Mouse (Mus musculus) erythroblast, embryonic 14.5 days (primary cell): ENCODE data around the gene Mrps31. TPM values are rescaled to one million over a fixed set of nuclear protein-coding genes. Genes with fewer than 3 reads are reported as not detected.

Experiments
- H3K27me3 ChIP-seq: 2 replicates; pipeline ENCODE4 v1.6.1; 2012; ENCODE audit warnings: inconsistent platforms; ENCODE audit not compliant: control insufficient read depth
- H3K36me3 ChIP-seq: 2 replicates; pipeline ENCODE4 v1.6.1; 2012; ENCODE audit warnings: mild to moderate bottlenecking, inconsistent platforms; ENCODE audit not compliant: control insufficient read depth
- H3K4me1 ChIP-seq: 2 replicates; pipeline ENCODE4 v1.6.1; 2012; ENCODE audit warnings: inconsistent platforms; ENCODE audit not compliant: control insufficient read depth
- H3K4me3 ChIP-seq: replicated peaks from 2 replicates; pipeline ENCODE3; 2012; ENCODE audit warnings: moderate library complexity, mild to moderate bottlenecking, inconsistent platforms
- H3K9me3 ChIP-seq: 2 replicates; pipeline ENCODE4 v1.6.1; 2012; ENCODE audit warnings: low read length, inconsistent platforms, mixed read lengths; ENCODE audit not compliant: control insufficient read depth
- GATA1 ChIP-seq: IDR thresholded peaks from 2 replicates; pipeline ENCODE4 v1.6.1; 2012; ENCODE audit warnings: low read length, inconsistent platforms, mixed read lengths
- TAL1 ChIP-seq: IDR thresholded peaks from 3 replicates; pipeline ENCODE4 v1.6.1; 2012; ENCODE audit warnings: low read length, inconsistent platforms, mixed read lengths
- polyA plus RNA-seq: library from polyadenylated mRNA; stranded (reverse); fragments of >175 nt; gene quantifications from 2 replicates; pipeline ENCODE4 v1.2.3, GENCODE M21; 2012

Mrps31 gene
- polyA plus RNA-seq, 1 experiment, result 0.11 TPM

- TF ChIP-seq TAL1, result no peak
These were observed 15.9 kb upstream of the Mrps31 start for GRCm38 (mm10) chr8:22395256-22395655.

GRCm38 (mm10) chr8:22397811-22398141 is 13.4 kb upstream of the Mrps31 start:
- peak overlapping the region; percentile 68 for H3K4me3 ChIP-seq
- H3K4me1 ChIP-seq, result peaks cover 29% of the 10 kb centered on the region
- H3K9me3 ChIP-seq, result no peaks in the 10 kb centered on the region
- peaks cover 6% of the 10 kb centered on the region for H3K27me3 ChIP-seq
- TF ChIP-seq GATA1 (no peak), TAL1 (no peak)
- H3K36me3 ChIP-seq, result no peaks in the 10 kb centered on the region; the same call in 1 of the 2 replicates

More at GRCm38 (mm10) chr8:22395256-22395655, 15.9 kb upstream of the Mrps31 start:
- Histone ChIP-seq H3K36me3 (peaks cover 3% of the 10 kb centered on the region), H3K4me1 (peaks cover 29% of the 10 kb centered on the region), H3K4me3 (no peak overlapping the region), H3K27me3 (peaks cover 6% of the 10 kb centered on the region), H3K9me3 (no peaks in the 10 kb centered on the region)

- no peaks in the 10 kb centered on the region for H3K9me3 ChIP-seq
- peak within 1 kb of the TSS; percentile 68 for H3K4me3 ChIP-seq
- TF ChIP-seq GATA1 (no peak), TAL1 (no peak)
- H3K4me1 ChIP-seq, result peaks cover 29% of the 10 kb centered on the region
- peaks cover 6% of the 10 kb centered on the region for H3K27me3 ChIP-seq
- no peaks in the 10 kb centered on the region; the same call in 1 of the 2 replicates for H3K36me3 ChIP-seq
These were observed 12.8 kb upstream of the Mrps31 start, which contains the start of gene Slc25a15 for GRCm38 (mm10) chr8:22398142-22398951. Slc25a15 (minus strand) TSS chr8:22398597.

- no peaks in the 10 kb centered on the region for H3K9me3 ChIP-seq
- H3K4me1 ChIP-seq, result peaks cover 26% of the 10 kb centered on the region
- peaks cover 6% of the 10 kb centered on the region for H3K27me3 ChIP-seq
- no peaks in the 10 kb centered on the region; the same call in 1 of the 2 replicates for H3K36me3 ChIP-seq
- H3K4me3 ChIP-seq, result peak overlapping the region; percentile 68
- no peak for TF ChIP-seq GATA1
- TF ChIP-seq TAL1, result no peak
These were observed 11.8 kb upstream of the Mrps31 start for GRCm38 (mm10) chr8:22399285-22399880.

- no peaks in the 10 kb centered on the region for H3K9me3 ChIP-seq
- peaks cover 20% of the 10 kb centered on the region for H3K4me1 ChIP-seq
- peaks cover 6% of the 10 kb centered on the region for H3K27me3 ChIP-seq
- no peak for TF ChIP-seq GATA1
- TF ChIP-seq TAL1, result no peak
- no peak overlapping the region for H3K4me3 ChIP-seq
- H3K36me3 ChIP-seq, result no peaks in the 10 kb centered on the region
These were observed 10.6 kb upstream of the Mrps31 start for GRCm38 (mm10) chr8:22400593-22400992.

GRCm38 (mm10) chr8:22403235-22403634 is 7.9 kb upstream of the Mrps31 start:
- Histone ChIP-seq H3K36me3 (no peaks in the 10 kb centered on the region), H3K9me3 (no peaks in the 10 kb centered on the region), H3K4me3 (no peak overlapping the region), H3K4me1 (peaks cover 13% of the 10 kb centered on the region), H3K27me3 (peaks cover 6% of the 10 kb centered on the region)
- TF ChIP-seq TAL1 (no peak), GATA1 (no peak)

GRCm38 (mm10) chr8:22405733-22406132 is 5.4 kb upstream of the Mrps31 start:
- TF ChIP-seq GATA1, result no peak
- TF ChIP-seq TAL1, result no peak
- no peak overlapping the region for H3K4me3 ChIP-seq
- H3K36me3 ChIP-seq, result no peaks in the 10 kb centered on the region
- no peaks in the 10 kb centered on the region for H3K9me3 ChIP-seq
- peaks cover 5% of the 10 kb centered on the region for H3K4me1 ChIP-seq
- H3K27me3 ChIP-seq, result peaks cover 6% of the 10 kb centered on the region

- Histone ChIP-seq H3K4me1 (peaks cover 32% of the 10 kb centered on the region), H3K27me3 (peaks cover 4% of the 10 kb centered on the region), H3K4me3 (peak overlapping the region; percentile 77), H3K9me3 (no peaks in the 10 kb centered on the region), H3K36me3 (peaks cover 6% of the 10 kb centered on the region)
- TF ChIP-seq GATA1 (no peak), TAL1 (no peak)
These were observed 376 bp upstream of the Mrps31 start for GRCm38 (mm10) chr8:22410688-22411281.

- TF ChIP-seq TAL1, result no peak
- no peak; the same call in 1 of the 2 replicates for TF ChIP-seq GATA1
- Histone ChIP-seq H3K27me3 (peaks cover 2% of the 10 kb centered on the region; the same call in 1 of the 2 replicates), H3K9me3 (no peaks in the 10 kb centered on the region), H3K4me3 (peak overlapping the region; percentile 77), H3K36me3 (peaks cover 16% of the 10 kb centered on the region), H3K4me1 (peaks cover 32% of the 10 kb centered on the region)
These were observed 810 bp downstream of the Mrps31 start for GRCm38 (mm10) chr8:22411971-22412370.

Other genes starting within 250 kb of the Mrps31 start
- gene Nek3, start 244.9 kb upstream of the Mrps31 start, polyA plus RNA-seq, result 0.05 and 0.11 TPM in 2 replicates
- 1.2 and 1.4 TPM in 2 replicates for gene Ckap2, start 225.5 kb upstream of the Mrps31 start, polyA plus RNA-seq
- 0.13 and 0.15 TPM in 2 replicates for gene Vps36, start 218.6 kb upstream of the Mrps31 start, polyA plus RNA-seq
- not detected in 2 replicates for gene Thsd1, start 184.0 kb upstream of the Mrps31 start, polyA plus RNA-seq
- not detected in 2 replicates for gene Tpte, start 127.9 kb upstream of the Mrps31 start, polyA plus RNA-seq
- gene Slc25a15, start 12.8 kb upstream of the Mrps31 start, polyA plus RNA-seq, result 0.06 and 0.08 TPM in 2 replicates